Comparison of ENCODE assay signal across 13 mouse cellular contexts in the genomic region with DNA sequence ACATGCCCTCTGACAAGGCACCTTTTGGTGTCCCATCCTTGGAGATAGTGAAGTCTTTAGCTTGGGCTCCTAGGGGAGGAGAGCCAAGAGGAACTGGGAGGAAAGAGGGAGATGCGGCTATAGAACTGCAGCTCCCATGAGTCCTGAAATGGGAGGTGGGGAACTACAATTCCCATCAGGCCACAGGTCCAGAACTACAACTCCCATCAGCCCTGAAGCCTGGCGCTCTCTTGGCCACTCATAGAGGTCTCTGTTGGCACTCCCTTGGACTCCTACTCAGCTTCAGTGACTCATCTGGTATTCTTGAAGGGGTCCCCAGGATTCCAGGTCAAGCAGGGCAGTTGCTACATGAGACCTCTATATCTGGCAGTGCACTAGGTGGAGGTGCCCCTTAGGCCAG. TPM values are rescaled to one million over a fixed set of nuclear protein-coding genes. Genes with fewer than 3 reads are reported as not detected.
DNase-seq lines count a peak whose midpoint lies in the region; ATAC-seq and TF ChIP-seq lines count a peak whose summit lies in the region.
"Had no signal": no experiment of that assay in that cellular context is flagged by ENCODE, and none has a peak within 500 bp of the region (broad histone marks: within the 10 kb centered on the region; RNA-seq: fewer than 3 reads in every experiment).

No protein-coding gene starts in this region.

- peaks cover 4% of the 10 kb centered on the region; the same call in 1 of the 2 replicates for H3K4me1 ChIP-seq in embryonic facial prominence, embryonic 11.5 days (ENCODE audit: control insufficient read depth, insufficient read depth, low read length)
- peaks cover 27% of the 10 kb centered on the region for H3K4me1 ChIP-seq in hindbrain, embryonic 14.5 days (replicated peaks; ENCODE audit: control insufficient read depth, insufficient read depth, low read length)
- peaks cover 37% of the 10 kb centered on the region for H3K4me1 ChIP-seq in neural tube, embryonic 15.5 days
- H3K4me1 ChIP-seq in limb, embryonic 10.5 days = peaks cover 24% of the 10 kb centered on the region

- H3K4me2 ChIP-seq in embryonic facial prominence, embryonic 11.5 days (ENCODE audit: low read depth, low read length) = no peak overlapping the region
- H3K4me2 ChIP-seq in hindbrain, embryonic 14.5 days (replicated peaks) = peak overlapping the region; percentile 15; the same call in 1 of the 2 replicates
- no peak overlapping the region for H3K4me2 ChIP-seq in neural tube, embryonic 15.5 days
- H3K4me2 ChIP-seq: liver, embryonic 11.5 days had no signal

- H3K27me3 ChIP-seq in embryonic facial prominence, embryonic 11.5 days (ENCODE audit: control insufficient read depth, insufficient read depth, low read length) = no peaks in the 10 kb centered on the region
- H3K27me3 ChIP-seq in hindbrain, embryonic 14.5 days (ENCODE audit: control insufficient read depth, insufficient read depth, low read length) = no peaks in the 10 kb centered on the region
- no peaks in the 10 kb centered on the region for H3K27me3 ChIP-seq in neural tube, embryonic 15.5 days (replicated peaks)
- peaks cover 4% of the 10 kb centered on the region for H3K27me3 ChIP-seq in limb, embryonic 10.5 days (ENCODE audit: low read depth, poor library complexity, severe bottlenecking)

- no peak overlapping the region for H3K9ac ChIP-seq in embryonic facial prominence, embryonic 11.5 days (replicated peaks; ENCODE audit: low read length)
- 0 out of 2 replicates have a peak overlapping the region, but pooled peaks have one; percentile 22 for H3K9ac ChIP-seq in hindbrain, embryonic 14.5 days
- no peak overlapping the region for H3K9ac ChIP-seq in neural tube, embryonic 15.5 days (replicated peaks)

- H3K9me3 ChIP-seq in embryonic facial prominence, embryonic 11.5 days (replicated peaks; ENCODE audit: control insufficient read depth, low read length) = no peaks in the 10 kb centered on the region
- H3K9me3 ChIP-seq in hindbrain, embryonic 14.5 days (ENCODE audit: control insufficient read depth, low read length) = no peaks in the 10 kb centered on the region
- H3K9me3 ChIP-seq in neural tube, embryonic 15.5 days (replicated peaks) = no peaks in the 10 kb centered on the region
- no peaks in the 10 kb centered on the region for H3K9me3 ChIP-seq in limb, embryonic 10.5 days (replicated peaks)

- peak overlapping the region; percentile 71 for H3K27ac ChIP-seq in left cerebral cortex, adult 2 months
- H3K27ac ChIP-seq in embryonic facial prominence, embryonic 11.5 days (replicated peaks; ENCODE audit: low read depth, low read length) = no peak overlapping the region
- peak overlapping the region; percentile 84 for H3K27ac ChIP-seq in hindbrain, embryonic 14.5 days
- peak overlapping the region; percentile 81 for H3K27ac ChIP-seq in neural tube, embryonic 15.5 days (replicated peaks)
- no peak overlapping the region for H3K27ac ChIP-seq in limb, embryonic 10.5 days

- no peak for ATAC-seq in embryonic facial prominence, embryonic 11.5 days (replicated peaks; ENCODE audit: insufficient number of reproducible peaks, low FRiP score, low TSS enrichment, low read depth)
- no peak for ATAC-seq in hindbrain, embryonic 14.5 days (ENCODE audit: low FRiP score)
- no peak for ATAC-seq in neural tube, embryonic 15.5 days (ENCODE audit: low FRiP score)

- H3K36me3 ChIP-seq in embryonic facial prominence, embryonic 11.5 days (replicated peaks; ENCODE audit: control insufficient read depth, insufficient read depth, low read depth, low read length) = no peaks in the 10 kb centered on the region
- H3K36me3 ChIP-seq in hindbrain, embryonic 14.5 days (replicated peaks; ENCODE audit: control insufficient read depth, insufficient read depth) = peaks cover 92% of the 10 kb centered on the region
- H3K36me3 ChIP-seq in neural tube, embryonic 15.5 days = peaks cover 76% of the 10 kb centered on the region
- H3K36me3 ChIP-seq in limb, embryonic 10.5 days = no peaks in the 10 kb centered on the region

- H3K4me3 ChIP-seq in left cerebral cortex, adult 2 months = no peak overlapping the region
- H3K4me3 ChIP-seq in embryonic facial prominence, embryonic 11.5 days (ENCODE audit: low read depth, low read length) = no peak overlapping the region
- H3K4me3 ChIP-seq in hindbrain, embryonic 14.5 days (replicated peaks; ENCODE audit: low read length) = no peak overlapping the region
- no peak overlapping the region for H3K4me3 ChIP-seq in neural tube, embryonic 15.5 days (replicated peaks)
- H3K4me3 ChIP-seq in limb, embryonic 10.5 days = no peak overlapping the region

- 61% methylated on average over 2 of the region's 2 CpGs for WGBS in embryonic facial prominence, embryonic 11.5 days
- WGBS in hindbrain, embryonic 14.5 days = 51% methylated on average over 2 of the region's 2 CpGs
- WGBS in neural tube, embryonic 15.5 days = 73% methylated on average over 2 of the region's 2 CpGs
- WGBS in limb, embryonic 10.5 days = 59% methylated on average over 2 of the region's 2 CpGs

- no peak for TF ChIP-seq CTCF in left cerebral cortex, adult 2 months (IDR thresholded peaks at IDR 0.05)

- intact Hi-C loops in left cerebral cortex, adult 2 months (cut with DNase I) = no loop called here
- intact Hi-C loops in heart, postnatal 10 days (cut with DNase I) = no loop called here

- no peak for DNase-seq in left cerebral cortex, adult 2 months (ENCODE audit: extremely low spot score in 1 of 2, low spot score in 2 of 2)
- DNase-seq in left cerebral cortex, adult 11 months (ENCODE audit: low spot score) = no peak
- peak; percentile 44 for DNase-seq in embryonic facial prominence, embryonic 11.5 days (ENCODE audit: low spot score)
- no peak for DNase-seq in hindbrain, embryonic 14.5 days (ENCODE audit: low spot score)
- DNase-seq in adrenal gland, postnatal 36 days = no peak
- no peak for DNase-seq in heart, postnatal 10 days
- DNase-seq in limb, embryonic 10.5 days (ENCODE audit: low spot score) = no peak
- DNase-seq: adrenal gland, adult 2 months; cerebellum, adult 8-10 months; heart, adult 18-20 months; spleen, adult 18-20 months had no signal

RNA-seq across cellular contexts. Expression of gene Slc22a12, which starts 23.3 kb away (rescaled TPM):
- total RNA-seq in left cerebral cortex, adult 2 months (2021) = under 1 TPM in 1 of 2 experiments, not detected in 1; 0.68 TPM
- polyA plus RNA-seq in embryonic facial prominence, embryonic 11.5 days (2014; fragmentation: Nextera tagmentation; extraction: Ambion mirVana) = not detected in 2 replicates
- polyA plus RNA-seq in hindbrain, embryonic 14.5 days (2014; fragmentation: Nextera tagmentation; extraction: Ambion mirVana) = not detected in 2 replicates
- polyA plus RNA-seq in neural tube, embryonic 15.5 days (2015; fragmentation: Nextera tagmentation; extraction: Ambion mirVana) = 0.14 TPM in 1 of 2 replicates, not detected in the other
- total RNA-seq in adrenal gland, postnatal 36 days (2021) = under 1 TPM in 1 of 2 experiments, not detected in 1; 0.20 TPM
- not detected for total RNA-seq in heart, postnatal 10 days (2021)
- polyA plus RNA-seq in limb, embryonic 10.5 days (2016; fragmentation: Nextera tagmentation; extraction: Ambion mirVana) = not detected in 2 replicates
- polyA plus RNA-seq: liver, embryonic 11.5 days had no signal

Comparison
In these comparisons a context has a peak if more than half of its experiments do, and no peak if none do; other contexts are left out.
1. H3K27ac ChIP-seq: peak in left cerebral cortex, adult 2 months (single experiment), hindbrain, embryonic 14.5 days (single experiment) and neural tube, embryonic 15.5 days (single experiment); none in embryonic facial prominence, embryonic 11.5 days (single experiment) and limb, embryonic 10.5 days (single experiment).